Mouse (Mus musculus): Measurements from ENCODE around the gene D3Ertd254e. TPM values are rescaled to one million over a fixed set of nuclear protein-coding genes. Genes with fewer than 3 reads are reported as not detected.

D3Ertd254e gene
- polyA plus RNA-seq, 1 experiment, result 0.33 TPM

DNA sequence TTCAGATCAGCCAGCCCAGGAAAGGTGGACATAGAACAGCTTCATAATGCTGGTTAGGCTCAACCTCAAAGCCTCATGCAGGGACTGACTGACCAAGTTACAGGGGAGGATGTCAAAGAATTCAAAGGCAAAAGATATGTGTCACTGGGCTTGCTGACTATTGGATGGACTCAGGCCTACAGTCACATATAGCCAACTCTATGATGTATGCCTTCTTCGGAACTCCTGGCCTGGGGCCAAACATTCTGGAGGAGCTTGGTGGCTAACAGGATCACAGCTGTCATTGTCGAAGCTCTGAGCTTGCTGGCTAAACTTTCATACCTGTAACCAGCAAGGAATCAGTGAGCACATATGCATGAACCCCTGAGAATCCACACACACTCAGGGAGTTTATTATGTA, 60.1 kb downstream of the D3Ertd254e start:
- Histone ChIP-seq H3K36me3 (ENCODE audit: control insufficient read depth, insufficient read depth, low read length) (no peaks in the 10 kb centered on the region), H3K27ac (ENCODE audit: insufficient read depth, low read length) (no peak overlapping the region), H3K4me1 (ENCODE audit: control insufficient read depth, insufficient read depth, insufficient read length) (no peaks in the 10 kb centered on the region), H3K27me3 (ENCODE audit: control insufficient read depth, insufficient read depth, low read length) (no peaks in the 10 kb centered on the region), H3K4me3 (ENCODE audit: extremely low read depth, insufficient read depth, insufficient read length) (no peak overlapping the region)
- TF ChIP-seq CTCF (IDR thresholded peaks at IDR 0.05; ENCODE audit: extremely low read depth, insufficient read depth, insufficient read length, insufficient replicate concordance) (no peak), POLR2A (IDR thresholded peaks at IDR 0.05; ENCODE audit: low read depth, low read length) (no peak)
- 81% methylated on average over 2 of the region's 2 CpGs for WGBS
- DNase-seq (ENCODE audit: low read depth in 1 of 2, low spot score in 2 of 2), result no peak

DNA sequence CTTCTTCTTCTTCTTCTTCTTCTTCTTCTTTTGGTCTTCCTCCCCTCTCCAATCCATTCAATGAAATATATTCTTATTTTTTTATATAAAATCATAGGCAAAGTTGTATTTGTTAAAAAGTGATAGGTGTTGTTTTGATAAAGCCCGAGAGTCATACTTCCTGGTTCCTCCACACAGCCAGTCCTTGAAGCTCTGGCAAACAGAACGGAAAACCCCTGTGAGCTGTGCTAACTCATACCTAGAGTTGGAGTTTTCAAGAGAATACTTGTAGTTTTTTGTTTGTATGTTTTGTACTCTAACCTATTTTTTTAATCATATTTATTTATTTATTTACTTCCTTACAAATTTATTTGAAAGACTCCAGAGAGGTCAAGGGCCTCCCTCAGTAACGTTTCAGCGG, 61.9 kb downstream of the D3Ertd254e start:
- H3K27ac ChIP-seq (ENCODE audit: insufficient read depth, low read length), result no peak overlapping the region
- no peaks in the 10 kb centered on the region for H3K27me3 ChIP-seq (ENCODE audit: control insufficient read depth, insufficient read depth, low read length)
- 80% methylated on average over 4 of the region's 4 CpGs for WGBS
- H3K4me3 ChIP-seq (ENCODE audit: extremely low read depth, insufficient read depth, insufficient read length), result no peak overlapping the region
- no peaks in the 10 kb centered on the region for H3K36me3 ChIP-seq (ENCODE audit: control insufficient read depth, insufficient read depth, low read length)
- no peak for DNase-seq (ENCODE audit: low read depth in 1 of 2, low spot score in 2 of 2)
- TF ChIP-seq CTCF (IDR thresholded peaks at IDR 0.05; ENCODE audit: extremely low read depth, insufficient read depth, insufficient read length, insufficient replicate concordance) (no peak), POLR2A (IDR thresholded peaks at IDR 0.05; ENCODE audit: low read depth, low read length) (no peak)
- H3K4me1 ChIP-seq (ENCODE audit: control insufficient read depth, insufficient read depth, insufficient read length), result no peaks in the 10 kb centered on the region

Other genes with a start within 250 kb of the D3Ertd254e start
- gene Dcun1d1, start 213.6 kb upstream of the D3Ertd254e start, polyA plus RNA-seq (2012; rRNA removed), result 3.6 and 7.4 TPM in 2 replicates
- gene Mccc1, start 150.3 kb upstream of the D3Ertd254e start, polyA plus RNA-seq (2012; rRNA removed), result 4.7 and 4.8 TPM in 2 replicates
- not detected in 2 replicates for gene Ccdc144b, start 97.5 kb upstream of the D3Ertd254e start, polyA plus RNA-seq (2012; rRNA removed)
- 8.9 and 9.2 TPM in 2 replicates for gene Acad9, start 85.0 kb upstream of the D3Ertd254e start, polyA plus RNA-seq (2012; rRNA removed)
- gene Qrfpr, start 71.3 kb downstream of the D3Ertd254e start, polyA plus RNA-seq (2012; rRNA removed), result 0.19 and 0.22 TPM in 2 replicates